Mouse (Mus musculus): ENCODE results near the gene Mchr1.

Gene Mchr1

GRCm38 (mm10) chr15:81228258-81228657 lies 7.0 kb upstream of the Mchr1 start:
- DNase-seq = no peak

GRCm38 (mm10) chr15:81229791-81230190 lies 5.5 kb upstream of the Mchr1 start:
- DNase-seq = no peak

- DNase-seq = no peak
These were observed 4.0 kb upstream of the Mchr1 start for GRCm38 (mm10) chr15:81231325-81231724.

GRCm38 (mm10) chr15:81236062-81236461 lies 763 bp downstream of the Mchr1 start:
- no peak for DNase-seq

- DNase-seq = no peak
These were observed 2.2 kb downstream of the Mchr1 start for GRCm38 (mm10) chr15:81237471-81237870.

- peak; percentile 71 to 74 for DNase-seq
These were observed 4.0 kb downstream of the Mchr1 start for GRCm38 (mm10) chr15:81239261-81239660.

- DNase-seq = no peak
These were observed 4.6 kb downstream of the Mchr1 start for GRCm38 (mm10) chr15:81239794-81240343.

- DNase-seq = no peak
These were observed 11.6 kb downstream of the Mchr1 start for GRCm38 (mm10) chr15:81246890-81247289.

GRCm38 (mm10) chr15:81247583-81248340 lies 12.5 kb downstream of the Mchr1 start:
- DNase-seq = peak; percentile 63 to 64

GRCm38 (mm10) chr15:81248341-81248679 lies 13.0 kb downstream of the Mchr1 start:
- no peak for DNase-seq

GRCm38 (mm10) chr15:81248951-81249579 lies 13.8 kb downstream of the Mchr1 start:
- no peak for DNase-seq

- DNase-seq = no peak
These were observed 17.4 kb downstream of the Mchr1 start for GRCm38 (mm10) chr15:81252626-81253174.

- DNase-seq = no peak
These were observed 18.3 kb downstream of the Mchr1 start for GRCm38 (mm10) chr15:81253585-81253984.

GRCm38 (mm10) chr15:81254113-81254640 lies 18.9 kb downstream of the Mchr1 start:
- no peak for DNase-seq

- no peak for DNase-seq
These were observed 19.8 kb downstream of the Mchr1 start for GRCm38 (mm10) chr15:81255063-81255462.

- DNase-seq = no peak
These were observed 23.0 kb downstream of the Mchr1 start for GRCm38 (mm10) chr15:81258296-81258695.

GRCm38 (mm10) chr15:81259304-81259703 lies 24.0 kb downstream of the Mchr1 start:
- no peak for DNase-seq

GRCm38 (mm10) chr15:81260208-81260607 lies 24.9 kb downstream of the Mchr1 start:
- no peak for DNase-seq

- peak; percentile 50 to 82 for DNase-seq
These were observed 29.2 kb downstream of the Mchr1 start for GRCm38 (mm10) chr15:81264392-81265095.

- no peak for DNase-seq
These were observed 32.1 kb downstream of the Mchr1 start for GRCm38 (mm10) chr15:81267416-81267815.

GRCm38 (mm10) chr15:81272305-81273053 lies 37.2 kb downstream of the Mchr1 start:
- DNase-seq = peak; percentile 43 to 71

GRCm38 (mm10) chr15:81273361-81273760 lies 38.1 kb downstream of the Mchr1 start:
- DNase-seq = peak; percentile 22 to 30
